Mouse (Mus musculus) T-helper 1 cell (primary cell): Measurements from ENCODE around the gene Samd3.

Source experiments
- in situ Hi-C: fragments of 300-600 bp; cut with MboI, MseI; formaldehyde crosslinking; loops from one replicate; pipeline ENCODE4 v1.15.1; 2025; ENCODE audit warnings: high pct_unique_total_duplicates

The Samd3 gene

DNA sequence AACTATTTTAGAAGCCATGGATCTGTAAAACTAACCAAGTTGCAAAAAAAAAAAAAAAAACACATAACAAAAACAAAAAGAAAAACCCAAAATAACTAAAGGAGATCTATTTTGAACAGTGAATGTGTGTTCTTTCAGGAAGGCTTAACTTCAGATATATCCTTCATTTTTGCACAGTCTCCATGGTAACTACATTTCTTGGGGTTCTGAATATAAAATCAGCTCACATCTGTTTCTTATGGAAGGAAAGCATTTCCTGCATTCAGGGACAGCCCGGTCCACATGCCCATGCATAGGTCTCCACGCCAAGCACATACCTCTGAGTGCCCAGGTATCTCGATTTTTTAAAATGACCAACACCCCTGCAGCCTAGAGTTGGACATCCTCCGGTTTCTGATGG lies 72.8 kb downstream of the Samd3 start:
- in situ Hi-C loops, result no loop called here

DNA sequence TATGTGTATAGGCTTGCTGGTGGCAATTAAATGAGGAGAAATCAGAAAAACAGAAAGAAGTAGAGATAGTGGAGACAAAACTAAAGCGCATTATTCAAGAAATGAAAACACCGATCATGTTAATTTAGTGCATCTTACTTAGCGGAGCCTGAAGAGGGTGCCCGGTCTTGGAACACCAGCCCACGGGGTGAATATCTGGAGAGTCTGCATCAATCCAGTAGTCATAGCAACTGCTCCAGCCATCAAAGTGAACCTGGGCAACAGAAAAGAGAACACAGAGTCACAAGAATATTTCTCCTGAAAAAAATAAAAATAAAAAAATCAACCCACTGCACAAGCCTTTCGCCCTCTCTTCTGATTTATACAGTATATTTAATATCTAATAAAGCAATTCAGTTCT lies 74.0 kb downstream of the Samd3 start:
- in situ Hi-C loops, result no loop called here

DNA sequence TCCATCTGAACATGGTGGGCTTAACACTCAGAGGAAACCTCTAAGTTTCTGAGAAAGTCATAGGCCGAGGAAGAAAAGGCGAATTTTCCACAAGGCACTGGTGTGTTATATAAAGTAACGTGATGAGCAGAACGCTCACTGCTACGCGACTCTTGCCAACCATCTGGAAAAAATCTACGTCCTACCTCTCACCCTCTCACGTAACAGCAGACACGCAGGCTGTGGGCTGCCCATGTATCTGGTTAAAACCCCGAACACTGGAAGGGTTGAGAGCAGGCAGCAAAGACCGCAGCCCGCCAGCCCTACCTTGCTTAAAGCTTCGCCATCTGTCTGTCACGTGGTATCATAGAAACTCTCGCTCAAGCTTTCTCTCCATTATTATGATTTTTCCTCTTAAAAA lies 84.8 kb downstream of the Samd3 start:
- in situ Hi-C loops, result no loop called here

DNA sequence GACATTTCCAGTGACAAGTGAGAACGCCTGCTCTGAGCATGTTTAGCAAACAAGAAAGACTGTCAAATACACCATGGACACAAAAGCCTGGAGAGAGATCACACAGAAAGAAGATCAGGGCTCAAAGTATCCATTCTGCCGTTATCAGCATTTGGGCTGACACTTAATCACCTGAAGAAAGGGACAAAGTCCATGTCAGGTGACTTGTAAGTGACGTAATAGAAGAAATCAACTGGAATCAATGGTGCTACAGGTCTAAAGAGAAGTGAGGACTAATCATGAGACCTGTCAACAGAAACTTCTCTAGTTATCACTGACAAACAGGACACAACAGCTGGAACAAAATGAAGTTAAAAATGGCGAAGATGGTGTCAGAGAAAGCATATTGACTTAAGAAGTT lies 91.2 kb downstream of the Samd3 start:
- in situ Hi-C loops, result no loop called here
